Mouse (Mus musculus) thymus, adult 2 months (tissue): ENCODE data around the gene 1600002K03Rik. TPM values are rescaled to one million over a fixed set of nuclear protein-coding genes. Genes with fewer than 3 reads are reported as not detected.
"Not testable (repeated sequence)": the region's sequence is repeated elsewhere in the genome, so short reads cannot be mapped to it uniquely, and the experiment has no call there.

Source experiments
- DNase-seq: peaks from one replicate; pipeline ENCODE4 v3.0.0; 2021
- H3K27ac ChIP-seq: fragments of 200-500 bp; 2 replicates; pipeline ENCODE4 v1.5.1; 2012; ENCODE audit warnings: low read length, control low read depth; ENCODE audit not compliant: control insufficient read depth, insufficient read depth
- H3K27me3 ChIP-seq: fragments of 200-500 bp; 2 replicates; pipeline ENCODE4 v1.6.1; 2012; ENCODE audit warnings: mild to moderate bottlenecking, low read length, moderate library complexity, mixed read lengths; ENCODE audit not compliant: control insufficient read depth, insufficient read depth
- H3K36me3 ChIP-seq: fragments of 200-500 bp; 2 replicates; pipeline ENCODE4 v1.6.1; 2012; ENCODE audit warnings: mild to moderate bottlenecking, low read length, moderate library complexity; ENCODE audit not compliant: control insufficient read depth, insufficient read depth
- H3K4me1 ChIP-seq: fragments of 200-500 bp; replicated peaks from 2 replicates; pipeline ENCODE4 v1.6.1; 2012; ENCODE audit warnings: low read length; ENCODE audit not compliant: control insufficient read depth, insufficient read depth
- H3K4me3 ChIP-seq: fragments of 200-500 bp; 2 replicates; pipeline ENCODE4 v1.5.1; 2012; ENCODE audit warnings: mild to moderate bottlenecking, low read length, control low read depth, moderate library complexity; ENCODE audit not compliant: control insufficient read depth, insufficient read depth
- CTCF ChIP-seq: fragments of 200-500 bp; IDR thresholded peaks from 2 replicates; pipeline ENCODE4 v1.5.1; 2012; ENCODE audit warnings: mild to moderate bottlenecking, control low read depth, low read length, moderate library complexity, borderline replicate concordance; ENCODE audit not compliant: control insufficient read depth, poor library complexity, insufficient read depth; ENCODE audit errors: extremely low read depth
- POLR2A ChIP-seq: fragments of 200-500 bp; IDR thresholded peaks from 2 replicates; pipeline ENCODE4 v1.6.1; 2012; ENCODE audit warnings: mild to moderate bottlenecking, low read length, control low read depth, moderate library complexity; ENCODE audit not compliant: control insufficient read depth, poor library complexity, insufficient read depth; ENCODE audit errors: extremely low read depth
- WGBS: fragments of 180-500 bp; shearing (Covaris S2); methylation state at CpG from one replicate; pipeline ENCODE4 v1.1.7; 2018; 5-methylcytosine and 5-hydroxymethylcytosine counted together
- polyA plus RNA-seq: library from polyadenylated mRNA; depleted of rRNA; stranded (reverse); fragments of >200 nt; gene quantifications from 2 replicates; pipeline ENCODE4 v1.2.3, GENCODE M21; 2012

1600002K03Rik gene
- polyA plus RNA-seq, 1 experiment: 14.8 TPM

DNA sequence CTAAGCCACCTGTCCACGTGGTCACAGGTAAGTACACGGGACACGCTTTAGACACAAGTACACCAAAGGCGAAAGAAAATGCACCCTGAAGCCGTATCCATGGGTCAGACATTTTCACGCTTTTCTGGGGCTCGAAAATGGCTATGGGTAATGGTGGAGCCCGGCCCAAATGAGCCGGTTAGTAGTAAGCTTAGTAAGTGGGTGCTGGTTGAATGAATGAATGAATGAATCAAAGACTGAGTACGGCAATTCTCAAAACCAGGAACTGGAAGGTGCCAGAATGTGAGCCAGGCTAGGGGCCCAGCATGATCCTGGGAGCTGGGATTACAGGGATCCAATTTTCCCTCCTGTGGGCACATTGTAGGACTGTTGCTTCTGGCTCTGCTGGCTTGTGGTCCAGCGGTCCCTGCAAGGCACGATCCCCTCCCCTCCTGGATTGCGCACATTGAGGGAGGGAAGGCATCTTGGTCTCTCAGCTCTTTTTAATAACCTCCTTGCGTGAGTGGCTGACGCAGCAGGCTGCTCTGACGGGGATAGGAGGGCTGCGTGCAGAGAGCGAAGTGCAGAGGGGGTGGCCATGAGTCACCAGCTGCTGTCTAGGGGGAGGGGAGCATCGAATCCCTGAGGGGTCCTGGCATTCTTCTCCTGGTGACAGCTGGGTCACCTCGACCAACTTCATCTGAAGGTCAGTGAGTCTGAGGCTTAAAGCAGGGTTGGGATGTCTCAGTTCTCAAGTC is 7.2 kb upstream of the 1600002K03Rik start, which contains the start of gene Cirbp:
Gene Cirbp (plus strand): TSS at position 594 of the 737 bp plus-strand sequence.
- Histone ChIP-seq H3K4me1 (peaks cover 52% of the 10 kb centered on the region), H3K4me3 (peak within 1 kb of the TSS; percentile 25), H3K36me3 (peaks cover 9% of the 10 kb centered on the region; the same call in 1 of the 2 replicates), H3K27ac (no peak within 1 kb of the TSS; the same call in 1 of the 2 replicates), H3K27me3 (no peaks in the 10 kb centered on the region)
- TF ChIP-seq CTCF (no peak), POLR2A (no peak)
- no peak for DNase-seq
- 52% methylated on average over 20 of the region's 20 CpGs for WGBS

DNA sequence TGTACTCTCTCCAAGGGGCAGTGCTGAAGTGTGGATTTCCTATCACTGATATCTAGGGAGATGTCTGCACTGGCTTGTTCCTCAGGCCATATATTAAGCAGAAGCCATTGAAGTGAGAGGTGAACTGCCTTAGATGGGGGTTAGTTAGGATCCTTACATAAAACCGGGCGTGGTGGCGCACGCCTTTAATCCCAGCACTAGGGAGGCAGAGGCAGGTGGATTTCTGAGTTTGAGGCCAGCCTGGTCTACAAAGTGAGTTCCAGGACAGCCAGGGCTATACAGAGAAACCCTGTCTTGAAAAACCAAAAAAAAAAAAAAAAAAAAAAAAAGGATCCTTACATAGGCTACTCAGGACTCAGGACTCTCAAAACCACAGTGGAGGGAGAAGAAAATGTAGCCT is 6.6 kb upstream of the 1600002K03Rik start:
- not testable (repeated sequence) for H3K27ac ChIP-seq, H3K27me3 ChIP-seq, H3K4me3 ChIP-seq, DNase-seq
- H3K4me1 ChIP-seq: peaks cover 47% of the 10 kb centered on the region
- H3K36me3 ChIP-seq: peaks cover 15% of the 10 kb centered on the region; the same call in 1 of the 2 replicates
- 94% methylated on average over 4 of the region's 4 CpGs for WGBS

DNA sequence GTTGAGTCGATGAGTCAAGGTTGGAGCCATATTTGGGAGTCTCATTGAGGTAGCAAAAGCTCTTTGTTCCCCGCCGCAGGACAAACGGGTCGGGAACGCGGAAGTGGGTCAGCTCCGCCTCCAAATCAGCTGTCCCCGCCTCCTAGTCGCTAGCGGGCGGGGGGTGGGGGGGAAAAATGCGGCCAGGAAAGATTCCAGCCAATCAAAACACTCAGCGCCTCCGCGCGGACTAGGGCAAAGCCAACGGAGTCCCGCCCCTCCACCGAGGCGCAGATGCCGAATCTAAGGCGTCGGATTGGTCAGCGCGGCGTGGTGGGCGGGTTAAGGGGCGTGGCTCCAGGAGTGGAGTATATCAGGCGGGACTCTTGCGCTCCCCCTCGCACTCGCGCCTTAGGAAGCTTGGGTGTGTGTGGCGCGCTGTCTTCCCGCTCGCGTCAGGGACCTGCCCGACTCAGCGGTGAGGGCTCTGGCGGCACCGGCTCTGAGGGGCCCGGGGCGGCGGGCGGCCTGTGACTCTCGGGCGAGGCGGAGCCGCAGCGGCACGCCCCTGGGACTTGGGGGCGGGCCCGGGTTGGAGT is 5.2 kb upstream of the 1600002K03Rik start:
- Histone ChIP-seq H3K36me3 (peaks cover 24% of the 10 kb centered on the region; the same call in 1 of the 2 replicates), H3K4me3 (peak overlapping the region; percentile 81), H3K4me1 (peaks cover 38% of the 10 kb centered on the region), H3K27ac (peak overlapping the region; percentile 48), H3K27me3 (no peaks in the 10 kb centered on the region)
- peak; percentile 65; the same call in 1 of the 2 replicates for TF ChIP-seq CTCF
- TF ChIP-seq POLR2A: peak; percentile 100
- under 1% methylated on average over 55 of the region's 55 CpGs for WGBS
- peak; percentile 99 for DNase-seq

GRCm38 (mm10) chr10:80168038-80168661 is 4.6 kb upstream of the 1600002K03Rik start:
- under 1% methylated on average over 48 of the region's 48 CpGs for WGBS
- peaks cover 24% of the 10 kb centered on the region; the same call in 1 of the 2 replicates for H3K36me3 ChIP-seq
- DNase-seq: peak; percentile 87
- H3K27me3 ChIP-seq: no peaks in the 10 kb centered on the region
- no peak for TF ChIP-seq CTCF
- no peak for TF ChIP-seq POLR2A
- H3K27ac ChIP-seq: peak overlapping the region; percentile 48
- peak overlapping the region; percentile 81 for H3K4me3 ChIP-seq
- H3K4me1 ChIP-seq: peaks cover 33% of the 10 kb centered on the region

GRCm38 (mm10) chr10:80169070-80169469 is 3.7 kb upstream of the 1600002K03Rik start:
- no peak for DNase-seq
- Histone ChIP-seq H3K36me3 (peaks cover 24% of the 10 kb centered on the region; the same call in 1 of the 2 replicates), H3K27me3 (no peaks in the 10 kb centered on the region), H3K4me3 (no peak overlapping the region), H3K4me1 (peaks cover 28% of the 10 kb centered on the region), H3K27ac (no peak overlapping the region)
- WGBS: 68% methylated on average over 1 of the region's 1 CpGs
- TF ChIP-seq POLR2A (no peak), CTCF (no peak)

DNA sequence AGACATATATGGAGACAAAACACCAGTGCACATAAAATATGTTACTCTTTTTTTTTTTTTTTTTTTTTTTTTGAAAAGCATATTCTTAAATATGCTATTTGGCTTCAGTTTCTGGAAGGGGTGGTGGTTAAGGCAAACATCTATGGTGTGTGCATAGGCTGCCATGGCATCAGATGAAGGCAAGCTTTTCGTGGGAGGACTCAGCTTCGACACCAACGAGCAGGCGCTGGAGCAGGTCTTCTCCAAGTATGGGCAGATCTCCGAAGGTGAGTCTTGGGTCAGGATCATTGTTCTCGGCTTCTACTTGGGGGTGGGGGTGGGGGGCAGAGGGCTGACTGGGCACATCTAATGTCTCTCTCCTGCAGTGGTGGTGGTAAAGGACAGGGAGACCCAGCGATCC is 3.1 kb upstream of the 1600002K03Rik start:
- TF ChIP-seq POLR2A (no peak), CTCF (no peak)
- DNase-seq: no peak
- Histone ChIP-seq H3K27me3 (no peaks in the 10 kb centered on the region), H3K4me3 (no peak overlapping the region), H3K4me1 (peaks cover 22% of the 10 kb centered on the region), H3K27ac (no peak overlapping the region), H3K36me3 (peaks cover 24% of the 10 kb centered on the region; the same call in 1 of the 2 replicates)
- WGBS: 98% methylated on average over 7 of the region's 7 CpGs
